Mouse (Mus musculus): ENCODE measurements at regions not wholly inside any gene's neighbourhood (a gene's known extent, or its start where the extent isn't known, plus 50 kb on each side); places are given as distances from the start of the nearest gene placed in this dataset.

DNA sequence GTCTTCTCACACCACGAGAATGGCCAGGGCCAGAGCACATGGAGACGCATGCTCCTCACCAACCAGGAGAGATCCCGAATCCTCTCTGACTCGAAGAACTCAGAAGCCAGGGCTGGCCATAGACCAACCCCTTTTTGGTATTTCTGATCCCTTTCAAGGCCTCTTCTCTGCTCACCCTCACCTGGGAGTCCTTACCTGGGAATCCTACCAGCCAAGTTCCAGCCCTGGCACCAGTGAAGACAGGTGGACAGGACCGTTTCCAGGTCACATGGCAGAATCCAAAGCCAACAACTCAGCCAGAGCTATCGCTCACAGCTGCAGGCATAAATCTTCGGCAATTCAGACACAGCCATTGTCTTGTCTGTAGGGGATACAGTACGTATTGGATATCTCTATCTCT, 626.2 kb upstream of the Fam19a5 start:
- DNase-seq: peak; percentile 52 to 68

DNA sequence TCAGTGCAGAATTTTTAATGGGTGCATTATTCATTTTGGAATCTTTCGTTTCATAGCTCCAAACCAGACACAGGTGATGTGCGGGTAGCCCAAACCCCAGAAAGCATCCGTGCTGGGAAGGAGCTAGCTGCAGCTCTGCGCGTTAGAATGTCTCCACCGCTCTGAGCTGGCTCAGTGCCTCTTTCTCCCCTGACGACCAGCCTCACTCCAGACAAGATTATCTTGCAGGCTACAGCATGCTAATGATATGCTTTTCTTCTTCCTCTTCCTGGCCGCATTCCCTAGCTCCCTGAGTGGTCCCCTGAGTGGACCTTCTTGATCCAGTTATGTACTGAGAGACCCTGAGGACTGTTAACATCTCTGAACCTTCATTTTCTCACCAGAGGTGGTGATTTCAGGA, 624.4 kb upstream of the Fam19a5 start:
- peak in 1 of 2 experiments; percentile 38 for DNase-seq

DNA sequence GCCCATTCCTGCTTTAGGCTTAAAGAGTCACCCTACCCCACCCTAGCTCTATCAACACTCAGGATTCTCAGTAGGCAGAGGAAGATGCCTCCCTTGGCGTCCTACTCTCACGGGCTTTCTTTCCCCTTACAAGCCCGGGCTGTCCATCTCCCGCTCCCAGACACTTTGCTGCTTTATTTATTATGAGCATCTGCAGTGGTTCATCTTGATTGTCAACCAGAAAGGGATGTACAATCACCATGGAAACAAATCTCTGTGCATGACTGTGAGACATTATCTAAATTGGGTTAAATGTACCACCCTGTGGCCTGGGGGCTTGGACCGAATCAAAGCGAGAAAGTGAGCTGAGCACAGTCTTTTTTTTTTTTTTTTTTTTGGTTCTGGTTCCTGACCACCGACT, 623.9 kb upstream of the Fam19a5 start:
- DNase-seq: no peak

DNA sequence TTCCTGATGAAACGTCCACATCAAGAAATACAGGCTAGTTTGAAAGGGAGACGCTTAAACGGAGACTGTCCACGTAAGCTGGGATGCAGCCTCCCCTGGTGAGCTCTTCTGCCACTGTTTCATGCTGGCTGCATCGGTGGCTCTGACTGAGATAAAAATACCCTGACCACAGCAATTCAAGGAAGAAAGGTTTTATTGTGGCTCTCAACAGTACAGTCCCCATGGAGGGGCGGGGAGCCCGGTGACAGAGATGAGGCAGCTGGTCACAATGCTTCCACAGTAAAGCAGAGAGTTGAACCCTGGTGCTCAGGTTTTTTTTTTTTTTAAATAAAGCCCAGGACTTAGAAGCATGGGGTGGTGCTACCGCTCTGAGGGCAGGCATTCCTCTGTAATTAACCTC, 622.7 kb upstream of the Fam19a5 start:
- no peak for DNase-seq

DNA sequence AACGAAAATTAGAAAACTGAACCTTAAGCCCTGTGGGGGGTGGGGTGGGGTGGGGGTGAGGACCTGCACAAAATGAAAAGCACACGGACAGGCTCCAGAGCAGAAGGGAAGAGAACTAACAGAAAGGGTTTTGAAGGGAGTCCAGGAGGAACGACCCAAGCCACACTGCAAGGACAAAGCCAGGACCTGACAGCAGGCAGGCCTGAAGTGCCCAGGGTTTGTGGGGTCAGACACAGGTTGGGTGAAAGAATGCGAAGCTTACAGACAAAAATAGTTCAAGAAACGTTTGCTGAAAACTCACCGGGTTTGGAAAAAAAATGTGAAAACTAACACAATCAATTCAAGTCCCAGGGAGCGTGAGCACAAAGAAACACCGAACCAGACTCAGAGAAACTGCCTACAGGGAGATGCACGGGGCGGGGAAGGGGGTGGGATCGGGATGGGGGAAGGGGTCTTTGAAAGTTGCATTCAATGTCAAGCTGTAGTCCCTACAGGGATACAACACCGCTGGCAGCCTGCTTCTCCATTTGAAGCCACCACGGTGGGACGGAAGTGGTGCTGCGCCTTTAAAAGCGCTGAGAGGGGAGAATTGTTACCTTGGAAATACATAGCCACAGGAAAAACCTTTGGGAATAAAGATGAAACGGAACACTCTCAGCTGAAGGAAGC, 618.9 kb upstream of the Fam19a5 start:
- no peak for DNase-seq

DNA sequence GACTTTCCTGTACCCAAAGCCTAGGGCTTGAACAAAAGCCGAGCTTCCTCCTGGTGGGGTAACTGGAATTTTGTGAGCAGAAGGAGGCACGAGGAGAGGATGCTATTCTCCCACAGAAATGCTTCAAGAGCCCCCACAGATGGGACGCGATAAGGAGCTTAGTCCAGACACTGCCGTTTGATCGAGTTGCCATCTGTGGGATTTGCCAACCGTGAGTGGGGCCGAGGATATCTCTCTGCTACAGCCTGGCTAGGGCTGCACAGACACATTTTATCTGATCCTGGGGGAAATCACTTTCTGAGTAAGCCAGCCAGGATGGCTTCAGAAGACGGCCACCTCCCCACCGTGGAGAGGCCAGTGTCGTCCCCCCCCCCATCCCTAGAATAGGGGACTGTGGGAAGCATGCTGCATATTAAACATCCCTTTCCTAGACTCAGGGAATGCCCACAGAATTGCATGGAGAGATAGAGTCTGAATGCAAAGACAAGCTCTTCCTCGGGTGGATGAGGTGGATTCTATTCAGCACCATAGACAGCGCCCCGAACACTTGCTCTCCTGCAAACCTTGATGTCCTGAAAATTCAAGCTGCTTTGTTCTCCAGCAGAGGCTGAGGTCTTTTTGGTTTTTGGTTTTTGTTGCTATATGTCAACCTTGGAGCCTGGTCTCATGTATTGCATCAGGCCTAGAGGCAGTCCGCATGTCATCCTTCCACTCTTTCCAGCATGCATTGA, 611.6 kb upstream of the Fam19a5 start:
- no peak for DNase-seq

DNA sequence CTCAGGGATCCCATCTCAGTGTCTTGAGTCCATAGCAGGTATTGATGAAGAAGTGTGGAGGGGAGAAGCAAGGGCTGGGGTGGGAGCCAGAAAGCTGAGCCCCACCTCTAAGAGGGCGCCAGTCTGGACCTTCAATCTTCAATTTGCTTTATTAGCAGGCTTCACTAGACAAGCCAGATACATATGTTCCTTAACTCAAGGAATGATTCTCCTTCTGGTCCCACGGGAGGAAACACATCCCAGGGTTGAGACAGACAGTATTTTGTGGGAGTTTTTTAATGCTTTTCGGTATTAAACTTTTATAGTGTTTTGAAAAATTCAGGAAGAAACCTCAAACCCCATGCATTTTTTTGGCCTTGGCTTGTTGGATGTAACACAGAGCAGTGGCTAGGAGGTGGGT, 606.7 kb upstream of the Fam19a5 start:
- no peak for DNase-seq

DNA sequence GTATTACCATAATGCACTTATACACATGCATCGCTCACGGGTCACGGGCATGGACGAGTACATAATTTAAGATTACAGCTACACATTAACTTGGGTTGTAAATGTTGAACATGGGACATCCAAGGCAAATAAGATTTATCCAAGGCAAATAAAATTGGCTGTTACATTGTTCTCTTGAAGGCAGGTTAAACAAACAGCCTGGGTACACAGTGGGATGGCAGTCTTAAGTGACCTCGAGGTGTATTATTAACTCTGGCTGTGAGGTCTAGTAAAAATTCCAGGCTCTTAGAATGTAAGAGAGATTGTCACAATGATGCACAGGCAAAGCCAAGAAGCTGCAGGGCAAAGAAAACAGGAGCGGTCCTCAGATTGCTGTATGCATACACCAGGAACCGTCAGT, 599.6 kb upstream of the Fam19a5 start:
- DNase-seq: no peak

DNA sequence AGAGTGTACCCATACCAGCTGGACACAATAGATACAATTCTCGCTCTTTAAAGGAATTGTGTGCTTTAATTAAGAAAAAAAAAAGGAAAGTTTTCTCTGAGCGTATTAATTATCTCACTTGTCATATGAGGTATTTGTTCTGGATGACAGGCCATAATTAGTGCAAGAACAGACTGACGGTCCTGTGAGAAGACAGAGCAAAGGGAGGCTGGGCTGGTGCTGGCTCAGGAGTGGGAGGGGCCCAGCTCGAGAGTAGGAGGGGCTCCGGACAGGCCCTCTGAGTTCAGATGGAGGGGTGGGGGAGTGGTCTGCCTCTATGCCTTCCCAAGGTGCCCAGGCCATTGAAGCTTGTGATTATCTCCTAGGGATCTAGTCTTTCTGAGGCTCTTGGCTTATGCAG, 591.5 kb upstream of the Fam19a5 start:
- DNase-seq: no peak

DNA sequence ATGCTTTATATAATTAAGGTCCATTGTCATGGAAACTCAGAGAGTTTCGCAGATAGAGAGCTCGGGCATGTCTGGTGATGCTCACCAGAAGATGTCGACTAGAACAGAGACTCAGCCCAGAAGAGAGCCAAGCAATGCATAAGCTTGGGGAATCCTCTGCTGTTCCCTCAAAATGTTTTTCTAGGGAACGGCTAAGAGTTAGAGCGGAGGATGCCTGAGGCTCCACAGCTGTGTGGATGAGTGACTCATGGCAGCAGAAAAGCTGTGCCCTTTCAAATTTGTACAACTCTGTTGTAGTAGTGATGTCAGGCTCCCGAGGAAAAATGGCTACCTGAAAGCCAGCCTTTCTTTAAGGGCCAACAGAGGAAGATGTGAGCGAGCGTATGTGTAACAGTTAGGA, 586.2 kb upstream of the Fam19a5 start:
- DNase-seq: no peak

DNA sequence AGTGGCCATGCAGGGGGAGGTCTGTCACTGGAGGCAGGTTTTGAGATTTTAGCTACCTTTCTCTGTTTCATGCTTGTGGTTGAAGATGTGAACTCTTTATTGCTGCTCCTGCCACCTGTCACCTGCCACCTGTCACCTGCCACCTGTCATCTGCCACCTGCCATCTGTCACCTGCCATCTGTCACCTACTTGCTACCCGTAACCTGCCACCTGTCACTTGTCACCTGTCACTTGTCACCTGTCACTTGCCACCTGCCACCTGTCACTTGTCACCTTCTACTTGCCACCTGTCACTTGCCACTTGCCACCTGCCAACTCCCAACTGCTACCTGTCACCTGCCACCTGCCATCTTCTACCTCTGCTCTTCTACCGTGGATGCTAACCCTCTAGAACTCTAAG, 581.2 kb upstream of the Fam19a5 start:
- DNase-seq: peak; percentile 54 to 58

DNA sequence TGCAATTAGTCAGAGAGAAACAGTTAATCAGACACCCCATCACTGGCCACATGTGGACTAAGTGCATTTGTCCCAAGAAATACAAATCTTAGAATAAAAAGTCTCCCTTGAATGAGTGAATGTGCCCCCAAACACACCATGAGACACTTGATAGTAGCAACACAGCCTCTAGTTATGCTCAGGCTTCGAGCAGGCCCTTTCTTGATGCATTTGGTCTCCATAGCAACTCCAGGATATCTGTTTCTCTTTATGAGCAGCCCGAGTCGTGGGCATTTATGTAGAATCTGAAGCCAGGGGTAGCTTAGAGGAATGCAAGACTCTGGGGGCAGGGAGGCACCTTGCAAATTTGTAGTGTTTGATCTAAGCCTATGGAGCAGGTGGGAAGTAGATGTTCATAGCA, 580.6 kb upstream of the Fam19a5 start:
- no peak for DNase-seq

DNA sequence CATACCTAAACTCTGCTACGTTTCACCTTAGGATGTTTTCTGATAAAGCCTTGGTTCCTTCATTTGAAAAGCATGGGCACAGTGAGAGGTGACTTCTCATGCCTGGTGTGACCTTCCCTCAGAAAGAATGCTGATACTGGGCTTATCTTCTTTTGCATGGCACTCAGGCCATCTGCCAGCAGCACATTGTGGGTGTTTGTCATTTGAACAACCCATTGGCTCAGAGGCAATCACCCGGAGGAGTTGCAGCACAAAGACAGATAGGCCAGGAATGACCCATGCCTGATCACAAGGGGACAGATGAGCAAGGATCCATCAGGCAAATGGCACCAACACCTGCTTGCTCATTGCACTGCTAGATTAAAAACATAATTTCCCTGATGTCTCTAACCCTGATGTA, 572.7 kb upstream of the Fam19a5 start:
- DNase-seq: no peak

DNA sequence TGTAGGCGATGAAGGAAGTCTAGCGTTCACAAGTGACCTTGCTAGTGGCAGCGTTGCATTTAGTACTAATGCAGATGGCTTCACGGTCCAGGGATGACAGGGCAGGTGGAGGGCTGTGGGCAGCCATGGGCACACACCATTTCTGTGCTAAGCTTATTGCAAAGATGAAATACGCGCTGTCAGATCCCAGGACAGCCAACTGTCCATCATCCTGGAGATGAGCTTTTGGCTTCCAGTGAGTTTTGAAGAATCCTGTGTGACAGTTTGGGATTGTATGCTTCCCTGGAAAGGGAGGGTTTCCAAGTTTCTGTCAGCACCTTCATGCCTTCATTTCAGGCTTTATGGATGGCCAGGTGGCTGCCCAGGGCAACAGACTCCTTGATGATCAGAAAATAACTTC, 547.9 kb upstream of the Fam19a5 start:
- DNase-seq: peak; percentile 30 to 46

DNA sequence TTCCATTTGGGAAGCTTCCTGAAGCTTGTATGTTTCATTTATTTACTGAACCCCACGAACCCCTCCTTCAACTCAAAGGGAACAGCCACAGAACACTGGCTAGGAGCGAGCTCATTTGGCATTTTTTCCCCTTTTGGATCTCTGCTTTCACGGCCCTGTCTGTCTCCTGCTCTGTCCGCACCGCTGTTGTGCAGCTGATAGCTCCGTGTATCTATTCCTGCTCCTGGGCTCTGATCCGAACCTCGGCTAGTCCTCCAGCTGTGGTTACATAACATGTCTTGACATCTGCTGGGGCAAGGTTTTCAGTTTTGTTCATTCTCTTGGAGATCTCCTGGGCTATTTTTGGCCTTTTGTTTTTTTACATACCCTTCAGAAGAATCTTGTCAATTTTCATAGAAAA, 525.1 kb upstream of the Fam19a5 start:
- DNase-seq: no peak

DNA sequence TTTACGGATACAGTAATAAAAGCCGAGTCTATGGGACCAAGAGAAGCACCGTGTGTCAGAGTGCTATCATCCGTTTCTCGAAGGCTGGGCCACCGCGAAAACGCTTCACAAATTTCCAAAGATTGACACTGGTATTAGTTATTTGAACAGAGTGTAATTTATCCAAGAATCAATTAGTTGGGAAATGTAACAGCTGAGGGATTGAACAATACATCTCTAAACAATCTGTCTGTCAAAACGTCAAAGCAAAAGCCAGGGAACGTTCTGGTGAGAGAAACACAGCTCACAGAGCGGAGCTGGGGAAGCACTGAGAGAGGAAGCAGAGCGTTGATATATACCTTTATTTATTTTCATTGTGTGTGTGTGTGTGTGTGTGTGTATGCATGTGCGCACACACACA, 498.1 kb upstream of the Fam19a5 start:
- DNase-seq: no peak

DNA sequence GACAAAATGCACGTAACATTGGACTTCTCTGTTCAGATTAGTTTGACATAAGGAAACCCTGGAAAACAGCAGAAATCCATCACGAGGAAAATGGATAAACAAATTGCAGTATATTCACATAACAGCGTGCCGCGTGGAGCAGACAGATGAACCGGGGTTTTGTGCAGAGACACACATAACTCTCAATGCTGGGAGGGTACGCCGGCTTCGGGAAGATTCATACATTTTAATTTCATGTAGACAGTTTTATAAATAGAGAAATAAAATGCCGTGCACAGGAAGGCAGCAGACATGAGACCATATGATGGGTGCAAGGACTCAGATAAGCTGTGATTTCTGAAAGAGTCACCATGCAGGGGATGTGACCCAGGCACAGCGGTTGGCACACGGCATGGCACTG, 489.9 kb upstream of the Fam19a5 start:
- DNase-seq: no peak

DNA sequence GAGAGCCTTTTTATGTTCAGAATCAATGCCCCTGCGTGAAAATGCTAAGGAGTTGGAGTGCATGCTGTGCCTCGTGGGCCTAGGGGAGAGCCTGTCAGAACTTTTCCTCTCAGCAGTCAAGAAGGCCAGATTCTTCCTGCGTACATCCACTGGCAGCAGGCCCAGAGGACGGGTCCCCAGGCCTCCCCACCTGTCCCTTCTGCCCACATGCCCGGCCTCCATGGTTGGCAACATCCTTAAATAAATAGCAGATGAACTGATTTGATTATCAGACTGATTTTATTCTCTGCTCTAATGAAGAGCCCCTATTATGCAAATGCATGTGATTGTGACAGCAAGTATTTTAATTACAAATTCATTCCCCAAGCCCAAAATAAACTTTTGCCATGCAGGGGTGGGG, 479.2 kb upstream of the Fam19a5 start:
- peak; percentile 47 to 51 for DNase-seq

DNA sequence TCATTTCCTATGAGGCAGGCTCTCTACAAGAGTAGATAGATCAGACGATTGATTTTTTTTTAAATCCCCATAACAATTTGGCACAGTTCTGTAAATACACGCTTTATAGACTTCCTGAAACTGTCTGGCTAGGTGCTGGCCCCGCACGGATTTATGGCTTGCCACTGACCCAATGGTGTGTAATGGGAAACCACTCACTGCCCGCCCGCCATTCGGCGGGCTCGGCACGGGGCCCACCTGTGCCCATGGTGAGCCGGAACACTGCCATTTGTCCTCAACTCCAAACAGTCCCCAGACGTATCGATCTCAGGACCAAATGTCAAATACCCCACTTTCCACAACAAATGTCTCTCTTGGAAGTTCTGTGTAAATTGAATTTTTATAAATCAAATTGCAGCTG, 475.8 kb upstream of the Fam19a5 start:
- DNase-seq: no peak

DNA sequence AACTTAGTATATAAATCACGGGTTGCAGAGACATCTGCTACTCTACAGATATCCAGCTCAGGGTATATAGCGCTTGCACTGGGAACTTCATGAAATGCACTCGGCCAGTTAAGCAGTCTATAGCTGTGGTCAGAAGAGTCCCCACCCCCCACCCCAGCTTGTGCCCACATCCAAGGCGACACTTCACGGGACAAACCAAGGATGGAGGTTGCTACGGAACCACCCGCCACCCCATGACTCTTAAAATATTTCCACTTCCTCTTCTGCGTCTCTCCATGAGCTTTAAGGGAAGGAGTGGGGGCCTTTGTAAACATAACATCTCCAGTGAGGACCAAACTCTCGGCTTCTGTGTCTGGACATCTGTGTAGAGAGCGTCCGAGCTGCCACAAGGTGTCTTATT, 469.5 kb upstream of the Fam19a5 start:
- no peak for DNase-seq

DNA sequence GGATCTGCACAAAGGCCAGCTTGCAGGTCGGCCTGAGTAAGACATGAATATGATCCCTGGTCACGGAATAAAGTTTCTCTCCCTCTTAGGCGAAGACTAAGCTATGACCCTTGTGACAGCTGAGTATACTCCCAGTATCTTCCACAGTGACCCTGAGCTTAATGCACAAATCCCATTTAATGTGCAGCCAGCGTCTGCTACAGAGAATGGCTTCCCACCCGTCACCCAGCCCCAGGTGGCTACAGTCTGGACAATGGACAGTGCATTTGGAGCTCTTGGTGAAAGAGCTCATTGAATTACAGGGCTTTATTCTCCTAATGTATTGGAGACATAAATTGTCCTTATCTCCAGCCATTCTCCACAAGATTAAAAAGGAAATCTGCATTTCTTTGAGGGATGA, 454.3 kb upstream of the Fam19a5 start:
- no peak for DNase-seq

DNA sequence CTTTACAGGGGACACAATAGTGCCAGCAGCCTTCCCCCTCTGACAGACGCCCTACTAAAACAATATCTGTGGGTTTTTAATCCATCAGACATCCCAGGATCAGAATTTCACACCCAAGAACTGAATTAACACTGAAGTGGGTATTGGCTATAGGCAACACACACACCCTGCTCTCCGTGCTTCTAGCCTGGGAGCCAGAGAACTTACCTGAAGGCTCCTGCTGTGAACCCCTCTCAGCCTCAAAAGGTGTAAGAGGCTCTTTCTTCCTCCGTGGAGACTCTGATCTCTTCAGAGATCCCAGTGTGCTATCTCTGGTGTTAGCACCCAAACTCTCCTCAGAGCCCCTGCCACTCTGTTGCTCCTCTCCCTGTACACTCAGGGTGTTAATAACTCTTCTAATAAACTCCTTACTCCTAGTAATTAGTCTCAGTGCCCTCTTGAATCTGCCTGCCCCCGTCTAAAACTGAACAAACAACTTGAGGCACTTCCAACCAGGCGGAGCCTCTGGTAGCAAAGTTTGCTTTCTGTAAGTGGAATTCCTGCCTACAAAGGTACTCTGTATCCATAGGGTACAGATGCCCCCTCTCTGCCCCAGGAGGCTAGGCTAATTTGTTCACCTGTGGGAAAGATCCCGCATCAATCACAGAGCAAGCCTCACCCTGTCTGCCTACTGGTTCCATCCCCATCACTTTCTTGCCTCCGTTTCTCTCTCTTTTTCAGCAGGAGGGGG, 452.9 kb upstream of the Fam19a5 start:
- DNase-seq: no peak

DNA sequence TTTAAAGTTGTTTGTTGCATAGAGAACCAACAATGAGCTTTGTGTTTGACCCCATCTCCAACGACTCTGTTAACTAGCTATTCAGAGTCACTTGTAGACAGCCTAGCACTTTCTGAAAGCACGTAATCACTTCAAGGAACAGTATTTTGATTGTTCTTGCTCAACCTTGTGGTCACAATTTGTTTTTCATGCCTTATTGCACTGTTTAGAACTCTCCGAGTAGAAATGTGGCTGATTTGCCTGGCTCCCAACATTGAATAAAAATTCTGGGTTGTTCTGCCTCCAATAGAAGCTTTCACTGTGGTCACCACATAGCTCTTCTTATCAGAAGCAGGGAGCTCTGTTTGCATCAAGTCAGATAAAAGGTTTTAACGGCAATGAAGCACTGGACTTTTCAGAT, 446.9 kb upstream of the Fam19a5 start:
- DNase-seq: no peak

DNA sequence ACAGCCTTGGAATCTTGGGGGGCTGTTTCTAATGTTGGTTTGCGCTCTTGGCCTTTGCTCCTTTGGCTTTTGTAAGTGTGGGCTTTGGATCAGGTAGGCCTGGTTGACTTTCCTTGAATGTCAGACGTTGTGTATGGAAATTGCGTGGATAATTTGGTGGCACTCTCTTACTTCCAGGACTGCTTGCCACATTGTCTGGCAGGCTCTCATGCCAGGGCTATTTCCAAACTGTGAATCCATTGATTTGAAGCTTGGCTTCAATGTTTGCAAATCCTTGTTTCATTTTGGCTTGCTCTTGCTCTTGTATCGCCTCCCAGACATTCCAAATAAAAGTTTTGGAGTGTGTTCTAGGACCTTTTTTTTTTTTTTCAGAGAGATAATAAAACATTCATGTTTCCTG, 443.0 kb upstream of the Fam19a5 start:
- peak in 1 of 2 experiments; percentile 29 for DNase-seq
